Mouse (Mus musculus) intestine, postnatal 0 days (tissue): ENCODE measurements around the gene Slc17a8. TPM values are rescaled to one million over a fixed set of nuclear protein-coding genes. Genes with fewer than 3 reads are reported as not detected.

Source experiments
- ATAC-seq: fragments of 200-750 bp; cut with Nextera tagmentation; 2 replicates; pipeline ENCODE4 v1.8.0; 2017; ENCODE audit warnings: mild to moderate bottlenecking, moderate TSS enrichment, moderate library complexity
- H3K27ac ChIP-seq: fragments of 300-500 bp; sonication (generic); 2 replicates; pipeline ENCODE4 v1.5.1; 2014; ENCODE audit warnings: mild to moderate bottlenecking, low read depth, low read length, moderate library complexity
- H3K27me3 ChIP-seq: fragments of 300-500 bp; sonication (generic); replicated peaks from 2 replicates; pipeline ENCODE4 v1.6.1; 2014; ENCODE audit warnings: low read length, mixed read lengths; ENCODE audit not compliant: control insufficient read depth, insufficient read depth
- H3K36me3 ChIP-seq: fragments of 300-500 bp; sonication (generic); 2 replicates; pipeline ENCODE4 v1.6.1; 2014; ENCODE audit warnings: mild to moderate bottlenecking, moderate library complexity; ENCODE audit not compliant: control insufficient read depth, insufficient read depth
- H3K4me1 ChIP-seq: fragments of 300-500 bp; sonication (generic); replicated peaks from 2 replicates; pipeline ENCODE4 v1.6.1; 2014; ENCODE audit warnings: antibody characterized with exemption, low read length, mixed read lengths; ENCODE audit not compliant: control insufficient read depth, insufficient read depth
- H3K4me2 ChIP-seq: fragments of 300-500 bp; sonication (generic); replicated peaks from 2 replicates; pipeline ENCODE4 v1.6.1; 2014; ENCODE audit warnings: low read depth, mild to moderate bottlenecking, moderate library complexity
- H3K4me3 ChIP-seq: fragments of 300-500 bp; sonication (generic); 2 replicates; pipeline ENCODE4 v1.5.1; 2014; ENCODE audit warnings: low read depth, low read length
- H3K9ac ChIP-seq: fragments of 300-500 bp; sonication (generic); 2 replicates; pipeline ENCODE4 v1.6.1; 2014; ENCODE audit warnings: mild to moderate bottlenecking, low read depth, low read length
- H3K9me3 ChIP-seq: fragments of 300-500 bp; sonication (generic); 2 replicates; pipeline ENCODE4 v1.6.1; 2016; ENCODE audit warnings: mixed run types; ENCODE audit not compliant: control insufficient read depth
- CTCF ChIP-seq: sonication (generic); IDR thresholded peaks from 2 replicates; pipeline ENCODE4 v1.5.1; 2016; ENCODE audit warnings: low read depth, mild to moderate bottlenecking, control low read depth, antibody characterized with exemption, moderate library complexity
- WGBS: fragments of 180-500 bp; shearing (Covaris S2); extraction: QIAGEN DNeasy Blood & Tissue Kit; methylation state at CpG from one replicate; pipeline ENCODE4 v1.1.7; 2014; 5-methylcytosine and 5-hydroxymethylcytosine counted together
- polyA plus RNA-seq: library from polyadenylated mRNA; unstranded; fragments of >200 nt; fragmentation: Nextera tagmentation; extraction: Ambion mirVana; gene quantifications from 2 replicates; pipeline ENCODE4 v1.2.1, GENCODE M21; 2015

Gene Slc17a8
- polyA plus RNA-seq, 1 experiment from 2014 or later = 0.03 TPM

DNA sequence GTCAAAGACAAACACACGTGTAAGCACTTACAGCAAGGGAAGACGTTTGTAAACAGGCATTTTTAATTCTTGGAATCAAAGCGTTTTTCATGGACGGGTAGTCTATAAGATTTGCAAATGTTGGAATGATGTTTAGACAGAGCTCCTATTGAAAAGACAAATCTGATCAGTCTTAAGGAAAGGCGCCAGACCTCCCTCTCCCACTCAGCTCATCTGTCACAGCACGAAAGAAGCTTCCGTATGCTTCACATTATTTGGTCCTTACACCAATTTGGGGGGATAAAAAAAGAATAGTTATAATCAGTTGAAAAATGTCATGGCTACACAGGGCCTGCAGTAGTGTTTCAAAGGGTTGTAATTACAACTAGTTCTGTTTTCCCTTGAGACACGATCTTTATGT is 31.9 kb upstream of the Slc17a8 start:
- no peak for TF ChIP-seq CTCF
- Histone ChIP-seq H3K4me3 (no peak overlapping the region), H3K9me3 (no peaks in the 10 kb centered on the region), H3K4me1 (no peaks in the 10 kb centered on the region), H3K36me3 (peaks cover 66% of the 10 kb centered on the region), H3K27ac (no peak overlapping the region), H3K9ac (no peak overlapping the region), H3K4me2 (no peak overlapping the region), H3K27me3 (no peaks in the 10 kb centered on the region)
- WGBS = 84% methylated on average over 8 of the region's 8 CpGs
- no peak for ATAC-seq

DNA sequence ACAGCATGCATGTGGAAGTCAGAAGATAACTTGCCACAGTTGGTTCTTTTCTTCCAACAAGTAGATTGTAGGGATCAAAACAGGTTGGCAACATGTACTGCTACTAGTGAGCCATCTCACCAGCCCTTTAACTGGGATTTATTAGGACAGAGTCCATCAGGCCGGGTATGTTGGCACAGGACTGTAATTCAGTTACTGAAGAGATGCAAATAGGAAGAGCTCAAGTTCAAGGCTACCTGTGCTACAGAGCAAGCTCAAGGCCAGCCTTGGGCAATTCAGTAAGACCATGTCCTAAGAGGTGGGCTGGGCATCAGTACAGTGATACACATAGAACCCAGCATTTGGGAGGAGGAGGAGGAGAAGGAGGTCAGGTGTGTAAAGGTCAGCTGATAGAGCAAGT is 30.6 kb upstream of the Slc17a8 start:
- ATAC-seq = no peak
- H3K27me3 ChIP-seq = no peaks in the 10 kb centered on the region
- TF ChIP-seq CTCF = no peak
- H3K36me3 ChIP-seq = peaks cover 58% of the 10 kb centered on the region
- no peak overlapping the region for H3K4me2 ChIP-seq
- H3K4me1 ChIP-seq = no peaks in the 10 kb centered on the region
- H3K9ac ChIP-seq = no peak overlapping the region
- H3K4me3 ChIP-seq = no peak overlapping the region
- no peaks in the 10 kb centered on the region for H3K9me3 ChIP-seq
- H3K27ac ChIP-seq = no peak overlapping the region
- 64% methylated on average over 1 of the region's 1 CpGs for WGBS

DNA sequence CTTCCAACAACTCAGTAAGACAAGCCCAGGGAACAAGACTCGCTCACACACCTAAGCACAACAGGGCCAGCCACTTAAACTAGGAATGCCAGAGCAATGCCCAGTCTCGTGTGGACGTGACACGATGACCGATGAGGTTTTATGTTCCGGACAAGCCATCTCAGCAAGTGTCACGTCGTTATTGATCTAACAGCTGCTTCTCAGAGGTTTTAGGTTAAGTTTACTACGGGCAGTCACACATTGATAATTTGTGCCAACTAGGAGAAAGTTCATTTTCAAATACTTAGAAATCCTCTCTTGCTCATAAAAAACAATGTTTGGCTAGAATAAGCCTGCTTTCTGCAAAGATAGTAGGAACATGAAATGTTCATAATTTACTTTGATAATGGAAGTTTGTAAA is 25.9 kb upstream of the Slc17a8 start:
- Histone ChIP-seq H3K4me1 (no peaks in the 10 kb centered on the region), H3K36me3 (peaks cover 59% of the 10 kb centered on the region), H3K27me3 (no peaks in the 10 kb centered on the region), H3K4me3 (no peak overlapping the region), H3K27ac (no peak overlapping the region), H3K9ac (no peak overlapping the region), H3K4me2 (no peak overlapping the region), H3K9me3 (no peaks in the 10 kb centered on the region)
- no peak for ATAC-seq
- 84% methylated on average over 9 of the region's 9 CpGs for WGBS
- TF ChIP-seq CTCF = no peak

DNA sequence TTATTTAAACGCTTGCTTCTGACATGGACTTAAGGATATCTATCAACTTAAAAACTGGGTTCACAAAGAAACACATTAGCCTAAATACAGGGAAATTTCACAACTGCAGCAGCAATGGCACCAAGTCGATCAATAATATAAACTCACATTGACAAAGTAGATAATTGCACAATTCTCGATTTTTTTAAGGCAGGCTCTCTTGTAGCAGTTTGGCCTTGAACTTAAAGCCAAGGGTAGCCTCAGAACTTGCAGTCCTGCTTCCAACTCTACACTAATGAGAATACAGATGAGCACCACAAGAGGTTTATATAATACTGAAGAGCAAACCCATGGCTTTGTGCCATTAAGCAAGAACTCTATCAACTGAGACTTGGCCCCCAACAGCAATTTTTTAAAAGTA is 15.9 kb upstream of the Slc17a8 start:
- Histone ChIP-seq H3K27ac (no peak overlapping the region), H3K4me3 (no peak overlapping the region), H3K4me1 (no peaks in the 10 kb centered on the region), H3K36me3 (peaks cover 22% of the 10 kb centered on the region), H3K9me3 (no peaks in the 10 kb centered on the region), H3K9ac (no peak overlapping the region), H3K27me3 (no peaks in the 10 kb centered on the region), H3K4me2 (no peak overlapping the region)
- TF ChIP-seq CTCF = no peak
- no peak for ATAC-seq
- whole genome bisulfite sequencing = 80% methylated on average over 3 of the region's 3 CpGs

DNA sequence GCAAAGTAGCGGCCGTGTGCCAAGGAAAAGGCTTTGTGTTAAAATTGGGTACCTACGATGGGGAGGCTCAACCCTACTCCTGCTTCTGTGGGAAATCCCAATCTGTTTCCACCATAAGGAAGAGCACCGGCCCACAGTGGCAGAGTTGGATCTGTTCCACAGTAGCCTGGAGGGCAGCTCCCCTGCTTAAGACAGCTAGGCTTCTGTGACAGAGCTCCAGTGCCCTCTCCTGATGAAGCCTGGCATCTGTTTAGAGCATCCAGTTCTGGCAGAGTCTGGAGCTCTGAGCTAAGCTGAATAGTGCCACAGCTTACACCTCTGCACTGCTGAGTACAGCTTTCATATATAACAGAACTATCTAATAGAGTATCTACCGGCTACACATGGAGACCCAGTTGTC is 14.0 kb upstream of the Slc17a8 start:
- Histone ChIP-seq H3K27me3 (no peaks in the 10 kb centered on the region), H3K9ac (no peak overlapping the region), H3K27ac (no peak overlapping the region), H3K36me3 (peaks cover 3% of the 10 kb centered on the region; the same call in 1 of the 2 replicates), H3K4me3 (no peak overlapping the region), H3K4me2 (no peak overlapping the region), H3K4me1 (no peaks in the 10 kb centered on the region), H3K9me3 (no peaks in the 10 kb centered on the region)
- peak; percentile 64 for TF ChIP-seq CTCF
- no peak for ATAC-seq
- WGBS = 90% methylated on average over 5 of the region's 5 CpGs

DNA sequence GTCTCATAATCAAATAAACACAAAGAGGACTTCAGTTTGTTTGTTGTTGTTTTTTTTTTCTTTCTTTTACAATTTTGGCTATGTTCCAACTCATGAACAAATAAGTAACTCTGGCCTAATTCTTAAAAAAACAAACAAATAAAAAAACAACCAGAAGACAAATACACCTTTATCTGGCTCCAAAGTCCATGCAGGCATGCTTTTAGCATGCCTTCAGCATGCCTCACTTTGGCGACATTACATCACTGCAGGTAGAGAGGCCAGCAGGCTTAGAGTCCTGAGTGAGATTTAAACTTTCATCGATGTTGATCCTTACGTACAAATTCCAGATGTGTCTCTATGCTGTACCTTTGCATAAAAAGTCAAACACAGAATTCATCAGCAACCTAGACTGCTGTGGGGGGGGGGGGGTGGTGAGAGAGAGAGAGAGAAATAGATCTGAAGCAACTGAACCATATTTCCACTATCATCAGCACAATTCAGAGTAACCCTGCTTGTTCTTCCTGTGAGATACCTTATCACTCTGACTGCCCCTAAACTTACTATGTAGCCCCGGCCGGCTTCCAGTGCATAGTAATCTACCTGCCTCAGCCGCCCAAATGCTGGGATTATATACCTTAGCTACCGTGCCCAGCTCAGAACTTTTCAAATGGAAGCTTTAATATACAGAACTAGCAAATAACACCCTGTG is 12.8 kb upstream of the Slc17a8 start:
- Histone ChIP-seq H3K27me3 (no peaks in the 10 kb centered on the region), H3K9me3 (no peaks in the 10 kb centered on the region), H3K4me2 (no peak overlapping the region), H3K4me3 (no peak overlapping the region), H3K4me1 (no peaks in the 10 kb centered on the region), H3K9ac (no peak overlapping the region), H3K36me3 (no peaks in the 10 kb centered on the region), H3K27ac (no peak overlapping the region)
- no peak for ATAC-seq
- no peak for TF ChIP-seq CTCF
- WGBS = 67% methylated on average over 7 of the region's 7 CpGs

DNA sequence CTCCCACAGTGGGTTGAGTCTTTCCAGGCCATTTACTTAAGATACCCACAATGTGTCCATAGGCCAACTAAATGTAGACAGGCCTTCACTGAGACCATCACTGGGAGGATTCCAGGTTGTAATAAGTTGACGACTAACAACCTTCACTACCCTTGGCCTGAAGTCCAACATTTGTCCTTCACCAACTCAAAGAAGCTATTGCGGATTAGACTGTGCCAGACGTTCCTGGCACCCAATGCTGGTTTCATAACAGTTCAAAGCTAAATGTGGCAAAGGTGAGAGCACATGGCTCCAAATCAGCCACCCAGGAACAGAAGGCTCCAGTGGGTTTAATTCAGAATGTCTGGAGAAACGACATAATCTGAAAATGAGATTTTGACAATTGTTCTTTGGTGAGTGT is 12.1 kb upstream of the Slc17a8 start:
- no peak for ATAC-seq
- no peak overlapping the region for H3K9ac ChIP-seq

More for the DNA sequence above, 12.1 kb upstream of the Slc17a8 start:
- H3K27me3 ChIP-seq = no peaks in the 10 kb centered on the region
- H3K36me3 ChIP-seq = no peaks in the 10 kb centered on the region
- TF ChIP-seq CTCF = no peak
- no peak overlapping the region for H3K4me2 ChIP-seq
- H3K9me3 ChIP-seq = no peaks in the 10 kb centered on the region
- WGBS = 89% methylated on average over 4 of the region's 4 CpGs
- no peak overlapping the region for H3K4me3 ChIP-seq
- no peaks in the 10 kb centered on the region for H3K4me1 ChIP-seq
- H3K27ac ChIP-seq = no peak overlapping the region
